Mouse (Mus musculus): ENCODE results near the gene Plbd2. TPM values are rescaled to one million over a fixed set of nuclear protein-coding genes. Genes with fewer than 3 reads are reported as not detected.
A peak's percentile ranks its signal among the peaks of the same experiment; 100 is the strongest.
"Not testable (repeated sequence)": the region's sequence is repeated elsewhere in the genome, so short reads cannot be mapped to it uniquely, and the experiment has no call there.

Plbd2 gene
- total RNA-seq, 1 experiment from 2014 or later: 7.9 TPM

DNA sequence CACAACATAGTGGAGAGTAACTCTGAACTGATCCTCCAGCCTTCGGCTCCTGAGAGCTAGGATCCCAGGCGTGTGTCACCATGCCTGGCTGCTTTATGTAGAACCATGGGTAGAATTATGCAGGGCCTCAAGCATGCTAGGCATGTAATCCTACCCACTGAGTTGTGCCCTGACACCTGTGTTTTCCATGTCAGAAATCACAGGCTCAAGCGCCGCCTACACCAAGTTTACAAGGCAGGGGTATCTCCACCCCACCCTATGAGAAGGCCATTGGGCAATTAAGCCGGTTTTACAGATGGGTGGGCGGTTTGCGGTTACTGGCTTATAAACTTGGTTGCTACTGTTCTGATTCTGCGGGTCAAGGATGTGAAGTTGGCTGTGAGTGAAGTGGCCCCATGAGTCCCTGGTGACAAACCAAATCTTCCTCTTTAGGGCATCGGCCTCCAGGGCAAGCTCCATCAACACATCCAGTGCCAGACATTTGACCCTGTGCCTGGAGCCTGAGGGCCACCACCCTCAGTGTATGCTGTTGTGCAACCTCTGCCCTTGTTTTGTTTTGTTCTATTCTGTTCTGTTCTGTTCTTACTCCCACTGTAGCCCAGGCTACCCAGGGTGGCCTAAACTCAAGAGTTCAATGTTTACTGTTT, 10.7 kb upstream of the Plbd2 start:
- no peak for ATAC-seq (replicated peaks in 1 of 2; ENCODE audit: insufficient read depth in 1 of 2, low FRiP score in 2 of 2, low TSS enrichment in 1 of 2, low read depth in 1 of 2, poor library complexity in 2 of 2, severe bottlenecking in 2 of 2)

GRCm38 (mm10) chr5:120512911-120513555, 9.6 kb upstream of the Plbd2 start:
- no peak for ATAC-seq (replicated peaks in 1 of 2; ENCODE audit: insufficient read depth in 1 of 2, low FRiP score in 2 of 2, low TSS enrichment in 1 of 2, low read depth in 1 of 2, poor library complexity in 2 of 2, severe bottlenecking in 2 of 2)

GRCm38 (mm10) chr5:120511643-120512220, 8.3 kb upstream of the Plbd2 start:
- peak in 1 of 2 experiments; percentile 14; a peak in 1 of 4 replicates for ATAC-seq (replicated peaks in 1 of 2; ENCODE audit: insufficient read depth in 1 of 2, low FRiP score in 2 of 2, low TSS enrichment in 1 of 2, low read depth in 1 of 2, poor library complexity in 2 of 2, severe bottlenecking in 2 of 2)

- peak; percentile 97 to 98 for ATAC-seq (replicated peaks in 1 of 2; ENCODE audit: insufficient read depth in 1 of 2, low FRiP score in 2 of 2, low TSS enrichment in 1 of 2, low read depth in 1 of 2, poor library complexity in 2 of 2, severe bottlenecking in 2 of 2)
Measured at GRCm38 (mm10) chr5:120510982-120511642, 7.7 kb upstream of the Plbd2 start, which contains the start of gene Slc8b1. Gene Slc8b1, plus strand, starts transcription at chr5:120511168.

GRCm38 (mm10) chr5:120507311-120507710, 3.9 kb upstream of the Plbd2 start:
- ATAC-seq (replicated peaks in 1 of 2; ENCODE audit: insufficient read depth in 1 of 2, low FRiP score in 2 of 2, low TSS enrichment in 1 of 2, low read depth in 1 of 2, poor library complexity in 2 of 2, severe bottlenecking in 2 of 2): no peak

DNA sequence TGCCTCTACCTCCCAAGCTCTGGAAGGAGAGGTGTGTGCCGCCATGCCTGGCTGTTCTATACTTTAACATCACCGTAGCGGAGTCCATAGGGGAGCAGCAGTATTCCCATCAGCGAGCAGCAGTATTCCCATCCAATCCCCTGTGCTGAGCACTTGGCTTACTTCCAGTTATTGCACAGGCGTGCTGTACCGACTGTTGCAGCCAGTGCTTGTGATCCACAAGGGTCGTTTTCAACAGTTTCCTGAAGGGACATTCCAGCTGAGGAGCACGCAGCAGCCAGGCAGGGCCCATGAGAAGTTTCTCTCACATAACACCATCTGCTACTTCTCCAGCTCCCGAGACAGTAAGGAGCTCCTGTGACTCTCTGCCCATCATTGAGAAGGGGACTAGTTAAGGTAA, 3.1 kb upstream of the Plbd2 start:
- no peak for ATAC-seq (replicated peaks in 1 of 2; ENCODE audit: insufficient read depth in 1 of 2, low FRiP score in 2 of 2, low TSS enrichment in 1 of 2, low read depth in 1 of 2, poor library complexity in 2 of 2, severe bottlenecking in 2 of 2)

GRCm38 (mm10) chr5:120505781-120506180, 2.4 kb upstream of the Plbd2 start:
- peak in 1 of 2 experiments; percentile 11; a peak in 1 of 4 replicates for ATAC-seq (replicated peaks in 1 of 2; ENCODE audit: insufficient read depth in 1 of 2, low FRiP score in 2 of 2, low TSS enrichment in 1 of 2, low read depth in 1 of 2, poor library complexity in 2 of 2, severe bottlenecking in 2 of 2)

GRCm38 (mm10) chr5:120505368-120505767, 1.9 kb upstream of the Plbd2 start:
- ATAC-seq (replicated peaks in 1 of 2; ENCODE audit: insufficient read depth in 1 of 2, low FRiP score in 2 of 2, low TSS enrichment in 1 of 2, low read depth in 1 of 2, poor library complexity in 2 of 2, severe bottlenecking in 2 of 2): peak; percentile 69 to 77

- no peak for ATAC-seq (replicated peaks in 1 of 2; ENCODE audit: insufficient read depth in 1 of 2, low FRiP score in 2 of 2, low TSS enrichment in 1 of 2, low read depth in 1 of 2, poor library complexity in 2 of 2, severe bottlenecking in 2 of 2)
Measured at GRCm38 (mm10) chr5:120502675-120503143, 716 bp downstream of the Plbd2 start.

GRCm38 (mm10) chr5:120502147-120502621, 1.2 kb downstream of the Plbd2 start:
- no peak for ATAC-seq (replicated peaks in 1 of 2; ENCODE audit: insufficient read depth in 1 of 2, low FRiP score in 2 of 2, low TSS enrichment in 1 of 2, low read depth in 1 of 2, poor library complexity in 2 of 2, severe bottlenecking in 2 of 2)

GRCm38 (mm10) chr5:120500609-120501008, 2.8 kb downstream of the Plbd2 start:
- ATAC-seq (replicated peaks in 1 of 2; ENCODE audit: insufficient read depth in 1 of 2, low FRiP score in 2 of 2, low TSS enrichment in 1 of 2, low read depth in 1 of 2, poor library complexity in 2 of 2, severe bottlenecking in 2 of 2): not testable (repeated sequence)

GRCm38 (mm10) chr5:120499202-120499601, 4.2 kb downstream of the Plbd2 start:
- no peak for ATAC-seq (replicated peaks in 1 of 2; ENCODE audit: insufficient read depth in 1 of 2, low FRiP score in 2 of 2, low TSS enrichment in 1 of 2, low read depth in 1 of 2, poor library complexity in 2 of 2, severe bottlenecking in 2 of 2)

DNA sequence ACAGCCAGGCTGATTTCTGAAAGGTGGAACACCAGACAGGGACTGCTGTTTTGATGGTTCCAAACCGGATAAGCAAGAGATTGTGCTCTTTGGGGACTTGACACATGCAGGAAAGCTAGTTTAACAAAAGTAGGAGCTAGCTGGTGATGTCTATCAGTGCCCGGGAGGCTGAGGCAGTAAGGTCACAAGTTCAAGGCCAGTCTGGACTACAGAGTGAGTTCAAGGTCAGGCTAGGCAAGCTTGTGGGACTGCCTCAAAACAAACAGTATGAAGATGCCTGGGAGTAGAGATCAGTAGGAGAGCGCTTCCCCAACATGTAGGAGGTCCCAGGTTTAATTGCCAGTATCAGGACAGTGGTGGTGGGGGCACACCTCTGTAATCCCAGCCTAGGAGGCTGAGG, 6.4 kb downstream of the Plbd2 start:
- ATAC-seq (replicated peaks in 1 of 2; ENCODE audit: insufficient read depth in 1 of 2, low FRiP score in 2 of 2, low TSS enrichment in 1 of 2, low read depth in 1 of 2, poor library complexity in 2 of 2, severe bottlenecking in 2 of 2): no peak

DNA sequence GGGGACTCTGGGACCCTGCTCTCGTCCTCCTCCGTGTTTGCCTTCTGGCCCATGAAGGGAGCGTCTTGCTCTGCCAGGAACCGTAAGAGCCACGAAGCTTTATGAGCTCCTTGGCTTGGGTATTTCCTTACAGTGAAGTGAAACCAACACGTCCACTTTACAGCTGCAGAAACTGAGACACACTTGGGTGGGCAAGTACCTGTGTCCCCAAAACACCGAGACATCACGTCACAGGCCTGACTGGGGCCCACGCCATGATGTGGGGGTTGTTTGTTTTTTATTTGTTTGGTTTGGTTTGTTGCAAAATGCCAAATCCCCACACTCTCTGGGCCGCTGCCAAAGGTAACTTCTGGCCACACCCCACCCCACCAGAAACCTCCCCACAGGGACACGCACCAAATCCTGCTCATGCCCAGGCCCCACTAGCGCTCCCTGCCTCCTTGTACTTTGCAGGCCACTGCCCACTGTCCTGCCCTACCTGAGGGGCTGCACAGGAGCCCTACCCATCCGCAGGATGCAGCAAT, 7.7 kb downstream of the Plbd2 start:
- no peak for ATAC-seq (replicated peaks in 1 of 2; ENCODE audit: insufficient read depth in 1 of 2, low FRiP score in 2 of 2, low TSS enrichment in 1 of 2, low read depth in 1 of 2, poor library complexity in 2 of 2, severe bottlenecking in 2 of 2)

DNA sequence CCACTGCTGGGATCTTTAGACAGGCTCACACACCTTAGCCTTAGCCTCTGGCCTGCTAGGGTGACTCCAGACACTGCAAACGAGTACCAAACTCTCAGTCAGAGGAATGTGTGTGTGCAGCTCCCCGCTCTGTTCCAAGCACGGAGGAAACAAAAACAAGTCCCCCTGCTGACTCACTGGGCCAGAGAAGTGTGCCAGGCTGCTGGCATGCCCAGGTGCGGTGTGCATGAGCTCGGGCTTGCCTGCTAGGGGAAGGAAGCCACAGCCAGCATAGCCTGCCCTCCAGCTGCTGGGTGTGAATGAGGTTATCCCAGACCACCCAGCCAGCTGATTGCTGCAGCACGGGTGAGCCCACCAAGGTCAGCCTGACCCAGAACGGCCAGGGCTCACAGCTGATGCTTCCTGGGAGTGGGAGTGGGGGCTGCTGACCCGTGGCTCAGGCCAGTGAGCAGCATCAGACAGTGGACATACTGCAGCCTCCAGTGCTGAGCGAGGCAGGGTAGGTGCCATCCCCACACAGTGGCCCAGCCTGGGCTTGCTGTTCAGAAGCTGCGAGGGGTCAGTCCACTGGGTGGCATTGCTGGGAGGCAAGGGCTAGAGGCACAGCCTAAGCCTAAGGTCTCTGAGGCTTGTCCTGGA, 8.2 kb downstream of the Plbd2 start:
- ATAC-seq (replicated peaks in 1 of 2; ENCODE audit: insufficient read depth in 1 of 2, low FRiP score in 2 of 2, low TSS enrichment in 1 of 2, low read depth in 1 of 2, poor library complexity in 2 of 2, severe bottlenecking in 2 of 2): peak; percentile 69 to 81

- ATAC-seq (replicated peaks in 1 of 2; ENCODE audit: insufficient read depth in 1 of 2, low FRiP score in 2 of 2, low TSS enrichment in 1 of 2, low read depth in 1 of 2, poor library complexity in 2 of 2, severe bottlenecking in 2 of 2): no peak
Measured at GRCm38 (mm10) chr5:120493873-120494395, 9.5 kb downstream of the Plbd2 start.

DNA sequence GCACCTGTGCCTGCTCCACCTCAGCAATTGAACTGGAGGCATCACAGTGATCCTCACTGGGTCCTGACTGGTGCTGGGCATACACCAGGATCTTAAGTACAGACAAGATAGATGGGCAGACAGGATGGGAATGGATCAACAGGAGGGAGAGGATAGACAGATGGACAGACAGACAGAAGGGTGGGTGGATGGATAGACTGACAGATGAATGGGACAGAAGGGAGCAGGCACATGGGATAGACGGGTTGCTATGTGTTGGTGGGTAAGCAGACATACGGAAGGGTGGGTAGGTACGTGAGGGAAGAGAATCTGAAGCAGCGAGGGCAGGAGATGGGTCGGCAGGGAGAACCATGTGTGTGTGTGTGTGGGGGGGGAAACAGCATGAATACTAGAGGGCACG, 10.0 kb downstream of the Plbd2 start:
- no peak for ATAC-seq (replicated peaks in 1 of 2; ENCODE audit: insufficient read depth in 1 of 2, low FRiP score in 2 of 2, low TSS enrichment in 1 of 2, low read depth in 1 of 2, poor library complexity in 2 of 2, severe bottlenecking in 2 of 2)
